Mouse (Mus musculus): Measurements from ENCODE around the gene Cst11. TPM values are rescaled to one million over a fixed set of nuclear protein-coding genes. Genes with fewer than 3 reads are reported as not detected.
"Not testable (repeated sequence)": the region's sequence is repeated elsewhere in the genome, so short reads cannot be mapped to it uniquely, and the experiment has no call there.

Cst11 gene
- polyA plus RNA-seq (2015; fragmentation: Nextera tagmentation; extraction: Ambion mirVana) = not detected in 2 replicates

- not testable (repeated sequence) for H3K4me1 ChIP-seq (ENCODE audit: control insufficient read depth, insufficient read depth, low read length); H3K4me3 ChIP-seq (replicated peaks; ENCODE audit: low read length); H3K36me3 ChIP-seq (ENCODE audit: control insufficient read depth, insufficient read depth, low read length); H3K4me2 ChIP-seq (ENCODE audit: low read depth, low read length); H3K9ac ChIP-seq (ENCODE audit: low read length); H3K27ac ChIP-seq (ENCODE audit: low read length); H3K27me3 ChIP-seq (ENCODE audit: control insufficient read depth, insufficient read depth, low read length); H3K9me3 ChIP-seq (replicated peaks; ENCODE audit: control insufficient read depth, low read length); ATAC-seq (ENCODE audit: insufficient read depth, low FRiP score)
- 74% methylated on average over 4 of the region's 4 CpGs for WGBS
These were observed at the start of gene Cst11 for GRCm38 (mm10) chr2:148771397-148771796. TSS of gene Cst11 (minus strand) at chr2:148771497.

- ATAC-seq (ENCODE audit: insufficient read depth, low FRiP score) = no peak
- Histone ChIP-seq H3K4me1 (ENCODE audit: control insufficient read depth, insufficient read depth, low read length) (no peaks in the 10 kb centered on the region), H3K4me2 (ENCODE audit: low read depth, low read length) (no peak within 1 kb of the TSS), H3K36me3 (ENCODE audit: control insufficient read depth, insufficient read depth, low read length) (no peaks in the 10 kb centered on the region), H3K27ac (ENCODE audit: low read length) (no peak within 1 kb of the TSS), H3K27me3 (ENCODE audit: control insufficient read depth, insufficient read depth, low read length) (no peaks in the 10 kb centered on the region), H3K4me3 (replicated peaks; ENCODE audit: low read length) (no peak within 1 kb of the TSS), H3K9me3 (replicated peaks; ENCODE audit: control insufficient read depth, low read length) (no peaks in the 10 kb centered on the region), H3K9ac (ENCODE audit: low read length) (no peak within 1 kb of the TSS)
These were observed 48.6 kb upstream of the Cst11 start, which contains the start of gene Cst13 for GRCm38 (mm10) chr2:148819909-148820308. TSS of gene Cst13 (plus strand) at chr2:148820081.

GRCm38 (mm10) chr2:148806696-148807095 is 35.4 kb upstream of the Cst11 start:
- H3K9ac ChIP-seq (ENCODE audit: low read length) = no peak overlapping the region
- H3K4me2 ChIP-seq (ENCODE audit: low read depth, low read length) = no peak overlapping the region
- ATAC-seq (ENCODE audit: insufficient read depth, low FRiP score) = no peak
- no peaks in the 10 kb centered on the region for H3K27me3 ChIP-seq (ENCODE audit: control insufficient read depth, insufficient read depth, low read length)
- 51% methylated on average over 6 of the region's 6 CpGs for WGBS
- no peaks in the 10 kb centered on the region for H3K9me3 ChIP-seq (replicated peaks; ENCODE audit: control insufficient read depth, low read length)
- no peaks in the 10 kb centered on the region for H3K4me1 ChIP-seq (ENCODE audit: control insufficient read depth, insufficient read depth, low read length)
- H3K36me3 ChIP-seq (ENCODE audit: control insufficient read depth, insufficient read depth, low read length) = no peaks in the 10 kb centered on the region
- no peak overlapping the region for H3K4me3 ChIP-seq (replicated peaks; ENCODE audit: low read length)
- no peak overlapping the region for H3K27ac ChIP-seq (ENCODE audit: low read length)

GRCm38 (mm10) chr2:148801491-148801921 is 30.2 kb upstream of the Cst11 start:
- ATAC-seq (ENCODE audit: insufficient read depth, low FRiP score) = no peak

GRCm38 (mm10) chr2:148798485-148798884 is 27.2 kb upstream of the Cst11 start, which contains the start of gene Cst8:
TSS of gene Cst8 (plus strand) at chr2:148798785.
- no peaks in the 10 kb centered on the region for H3K4me1 ChIP-seq (ENCODE audit: control insufficient read depth, insufficient read depth, low read length)
- no peak within 1 kb of the TSS for H3K27ac ChIP-seq (ENCODE audit: low read length)
- H3K4me3 ChIP-seq (replicated peaks; ENCODE audit: low read length) = no peak within 1 kb of the TSS
- 76% methylated on average over 1 of the region's 1 CpGs for WGBS
- H3K4me2 ChIP-seq (ENCODE audit: low read depth, low read length) = no peak within 1 kb of the TSS
- no peaks in the 10 kb centered on the region for H3K36me3 ChIP-seq (ENCODE audit: control insufficient read depth, insufficient read depth, low read length)
- H3K9ac ChIP-seq (ENCODE audit: low read length) = no peak within 1 kb of the TSS
- H3K9me3 ChIP-seq (replicated peaks; ENCODE audit: control insufficient read depth, low read length) = no peaks in the 10 kb centered on the region
- H3K27me3 ChIP-seq (ENCODE audit: control insufficient read depth, insufficient read depth, low read length) = no peaks in the 10 kb centered on the region
- no peak for ATAC-seq (ENCODE audit: insufficient read depth, low FRiP score)

More at GRCm38 (mm10) chr2:148801491-148801921, 30.2 kb upstream of the Cst11 start:
- Histone ChIP-seq H3K4me2 (ENCODE audit: low read depth, low read length) (no peak overlapping the region), H3K9me3 (replicated peaks; ENCODE audit: control insufficient read depth, low read length) (no peaks in the 10 kb centered on the region), H3K27ac (ENCODE audit: low read length) (no peak overlapping the region), H3K4me1 (ENCODE audit: control insufficient read depth, insufficient read depth, low read length) (no peaks in the 10 kb centered on the region), H3K36me3 (ENCODE audit: control insufficient read depth, insufficient read depth, low read length) (no peaks in the 10 kb centered on the region), H3K27me3 (ENCODE audit: control insufficient read depth, insufficient read depth, low read length) (no peaks in the 10 kb centered on the region), H3K4me3 (replicated peaks; ENCODE audit: low read length) (no peak overlapping the region), H3K9ac (ENCODE audit: low read length) (no peak overlapping the region)
- 33% methylated on average over 3 of the region's 3 CpGs for WGBS

- 0 out of 2 replicates have a peak, but pooled peaks have one; percentile 21 for ATAC-seq (ENCODE audit: insufficient read depth, low FRiP score)
- WGBS = 91% methylated on average over 6 of the region's 6 CpGs
These were observed 17.8 kb upstream of the Cst11 start, which contains the start of gene Cst12 for GRCm38 (mm10) chr2:148789142-148789541. TSS of gene Cst12 (plus strand) at chr2:148789361.

GRCm38 (mm10) chr2:148781709-148782108 is 10.4 kb upstream of the Cst11 start, which contains the start of gene 8030411F24Rik:
TSS of gene 8030411F24Rik (plus strand) at chr2:148782009.
- H3K4me2 ChIP-seq (ENCODE audit: low read depth, low read length) = no peak within 1 kb of the TSS
- H3K9ac ChIP-seq (ENCODE audit: low read length) = no peak within 1 kb of the TSS
- H3K27ac ChIP-seq (ENCODE audit: low read length) = no peak within 1 kb of the TSS
- no peaks in the 10 kb centered on the region for H3K27me3 ChIP-seq (ENCODE audit: control insufficient read depth, insufficient read depth, low read length)
- no peaks in the 10 kb centered on the region for H3K36me3 ChIP-seq (ENCODE audit: control insufficient read depth, insufficient read depth, low read length)
- WGBS = 4% methylated on average over 1 of the region's 1 CpGs
- H3K9me3 ChIP-seq (replicated peaks; ENCODE audit: control insufficient read depth, low read length) = no peaks in the 10 kb centered on the region
- H3K4me3 ChIP-seq (replicated peaks; ENCODE audit: low read length) = no peak within 1 kb of the TSS
- no peaks in the 10 kb centered on the region for H3K4me1 ChIP-seq (ENCODE audit: control insufficient read depth, insufficient read depth, low read length)
- no peak for ATAC-seq (ENCODE audit: insufficient read depth, low FRiP score)

More at GRCm38 (mm10) chr2:148789142-148789541, 17.8 kb upstream of the Cst11 start, which contains the start of gene Cst12:
- no peaks in the 10 kb centered on the region for H3K4me1 ChIP-seq (ENCODE audit: control insufficient read depth, insufficient read depth, low read length)
- no peaks in the 10 kb centered on the region for H3K9me3 ChIP-seq (replicated peaks; ENCODE audit: control insufficient read depth, low read length)
- H3K36me3 ChIP-seq (ENCODE audit: control insufficient read depth, insufficient read depth, low read length) = no peaks in the 10 kb centered on the region
- no peaks in the 10 kb centered on the region for H3K27me3 ChIP-seq (ENCODE audit: control insufficient read depth, insufficient read depth, low read length)
- H3K4me2 ChIP-seq (ENCODE audit: low read depth, low read length) = no peak within 1 kb of the TSS
- no peak within 1 kb of the TSS for H3K9ac ChIP-seq (ENCODE audit: low read length)
- H3K27ac ChIP-seq (ENCODE audit: low read length) = no peak within 1 kb of the TSS
- H3K4me3 ChIP-seq (replicated peaks; ENCODE audit: low read length) = no peak within 1 kb of the TSS

- no peak for ATAC-seq (ENCODE audit: insufficient read depth, low FRiP score)
- H3K9ac ChIP-seq (ENCODE audit: low read length) = no peak overlapping the region
- 92% methylated on average over 1 of the region's 1 CpGs for WGBS
- no peak overlapping the region for H3K4me2 ChIP-seq (ENCODE audit: low read depth, low read length)
- no peaks in the 10 kb centered on the region for H3K27me3 ChIP-seq (ENCODE audit: control insufficient read depth, insufficient read depth, low read length)
- H3K4me3 ChIP-seq (replicated peaks; ENCODE audit: low read length) = no peak overlapping the region
- H3K36me3 ChIP-seq (ENCODE audit: control insufficient read depth, insufficient read depth, low read length) = no peaks in the 10 kb centered on the region
- H3K9me3 ChIP-seq (replicated peaks; ENCODE audit: control insufficient read depth, low read length) = no peaks in the 10 kb centered on the region
- H3K4me1 ChIP-seq (ENCODE audit: control insufficient read depth, insufficient read depth, low read length) = no peaks in the 10 kb centered on the region
- H3K27ac ChIP-seq (ENCODE audit: low read length) = no peak overlapping the region
These were observed 7.5 kb downstream of the Cst11 start for GRCm38 (mm10) chr2:148763648-148764388.

- H3K9ac ChIP-seq (ENCODE audit: low read length) = no peak overlapping the region
- 61% methylated on average over 1 of the region's 1 CpGs for WGBS
- H3K9me3 ChIP-seq (replicated peaks; ENCODE audit: control insufficient read depth, low read length) = no peaks in the 10 kb centered on the region
- no peaks in the 10 kb centered on the region for H3K4me1 ChIP-seq (ENCODE audit: control insufficient read depth, insufficient read depth, low read length)
- ATAC-seq (ENCODE audit: insufficient read depth, low FRiP score) = no peak
- no peak overlapping the region for H3K4me2 ChIP-seq (ENCODE audit: low read depth, low read length)
- no peak overlapping the region for H3K4me3 ChIP-seq (replicated peaks; ENCODE audit: low read length)
- H3K27ac ChIP-seq (ENCODE audit: low read length) = no peak overlapping the region
- H3K27me3 ChIP-seq (ENCODE audit: control insufficient read depth, insufficient read depth, low read length) = no peaks in the 10 kb centered on the region
- no peaks in the 10 kb centered on the region for H3K36me3 ChIP-seq (ENCODE audit: control insufficient read depth, insufficient read depth, low read length)
These were observed 16.9 kb downstream of the Cst11 start for GRCm38 (mm10) chr2:148754310-148754846.

All from stomach, embryonic 16.5 days (tissue).